18 mouse cellular contexts compared by ENCODE assay signal in genomic region chr6:55145285-55145684, GRCm38 (mm10). TPM values are rescaled to one million over a fixed set of nuclear protein-coding genes. Genes with fewer than 3 reads are reported as not detected.
DNase-seq lines count a peak whose midpoint lies in the region; ATAC-seq and TF ChIP-seq lines count a peak whose summit lies in the region.
"Had no signal": no experiment of that assay in that cellular context is flagged by ENCODE, and none has a peak within 500 bp of the region (broad histone marks: within the 10 kb centered on the region; RNA-seq: fewer than 3 reads in every experiment).

No protein-coding gene starts in this region.

- H3K9ac ChIP-seq in embryonic facial prominence, embryonic 14.5 days (ENCODE audit: low read depth, low read length): no peak overlapping the region
- no peak overlapping the region for H3K9ac ChIP-seq in kidney, embryonic 14.5 days (ENCODE audit: low read depth, low read length)
- H3K9ac ChIP-seq in intestine, postnatal 0 days (ENCODE audit: low read depth, low read length): no peak overlapping the region
- H3K9ac ChIP-seq: liver, embryonic 13.5 days; midbrain, embryonic 15.5 days had no signal

- H3K36me3 ChIP-seq in embryonic facial prominence, embryonic 14.5 days (ENCODE audit: control insufficient read depth, insufficient read depth, low read length): no peaks in the 10 kb centered on the region
- no peaks in the 10 kb centered on the region for H3K36me3 ChIP-seq in embryonic facial prominence, embryonic 10.5 days (replicated peaks)
- H3K36me3 ChIP-seq in kidney, embryonic 14.5 days (ENCODE audit: control insufficient read depth, insufficient read depth, low read length): no peaks in the 10 kb centered on the region
- no peaks in the 10 kb centered on the region for H3K36me3 ChIP-seq in kidney, adult 2 months (ENCODE audit: control insufficient read depth, insufficient read depth, low read length)
- H3K36me3 ChIP-seq in intestine, postnatal 0 days (ENCODE audit: control insufficient read depth, insufficient read depth): no peaks in the 10 kb centered on the region
- H3K36me3 ChIP-seq: limb, embryonic 10.5 days; liver, embryonic 13.5 days; midbrain, embryonic 15.5 days had no signal

- WGBS in embryonic facial prominence, embryonic 14.5 days: 75% methylated on average over 5 of the region's 5 CpGs
- WGBS in embryonic facial prominence, embryonic 10.5 days: 81% methylated on average over 5 of the region's 5 CpGs
- WGBS in kidney, embryonic 14.5 days: 48% methylated on average over 5 of the region's 5 CpGs
- WGBS in kidney, adult 2 months: 64% methylated on average over 5 of the region's 5 CpGs
- WGBS in intestine, postnatal 0 days: 74% methylated on average over 5 of the region's 5 CpGs

- H3K27ac ChIP-seq in embryonic facial prominence, embryonic 14.5 days (replicated peaks; ENCODE audit: low read depth, low read length): no peak overlapping the region
- H3K27ac ChIP-seq in embryonic facial prominence, embryonic 10.5 days (replicated peaks): no peak overlapping the region
- no peak overlapping the region for H3K27ac ChIP-seq in kidney, embryonic 14.5 days (ENCODE audit: low read depth, low read length)
- no peak overlapping the region for H3K27ac ChIP-seq in kidney, adult 2 months (ENCODE audit: insufficient read depth, low read depth, low read length)
- H3K27ac ChIP-seq in intestine, postnatal 0 days (ENCODE audit: low read depth, low read length): no peak overlapping the region
- H3K27ac ChIP-seq: limb, embryonic 10.5 days; liver, embryonic 13.5 days; macrophage; midbrain, embryonic 15.5 days; stomach, postnatal 0 days had no signal

- no peak overlapping the region for H3K4me3 ChIP-seq in embryonic facial prominence, embryonic 14.5 days (ENCODE audit: low read depth, low read length)
- no peak overlapping the region for H3K4me3 ChIP-seq in embryonic facial prominence, embryonic 10.5 days
- no peak overlapping the region for H3K4me3 ChIP-seq in kidney, embryonic 14.5 days (ENCODE audit: low read length)
- H3K4me3 ChIP-seq in kidney, adult 2 months (ENCODE audit: insufficient read depth, low read depth, low read length): no peak overlapping the region
- no peak overlapping the region for H3K4me3 ChIP-seq in intestine, postnatal 0 days (ENCODE audit: low read depth, low read length)
- H3K4me3 ChIP-seq: limb, embryonic 10.5 days; liver, embryonic 13.5 days; midbrain, embryonic 15.5 days had no signal

- H3K9me3 ChIP-seq in embryonic facial prominence, embryonic 14.5 days (ENCODE audit: control insufficient read depth, low read length): no peaks in the 10 kb centered on the region
- H3K9me3 ChIP-seq in embryonic facial prominence, embryonic 10.5 days: no peaks in the 10 kb centered on the region
- no peaks in the 10 kb centered on the region for H3K9me3 ChIP-seq in kidney, embryonic 14.5 days (ENCODE audit: control insufficient read depth, low read length)
- H3K9me3 ChIP-seq in intestine, postnatal 0 days (ENCODE audit: control insufficient read depth): no peaks in the 10 kb centered on the region
- H3K9me3 ChIP-seq: limb, embryonic 10.5 days; liver, embryonic 13.5 days; midbrain, embryonic 15.5 days had no signal

- H3K4me1 ChIP-seq in embryonic facial prominence, embryonic 14.5 days (ENCODE audit: control insufficient read depth, insufficient read depth, low read length): no peaks in the 10 kb centered on the region
- H3K4me1 ChIP-seq in embryonic facial prominence, embryonic 10.5 days: peaks cover 4% of the 10 kb centered on the region
- H3K4me1 ChIP-seq in kidney, embryonic 14.5 days (ENCODE audit: control insufficient read depth, insufficient read depth, low read length): no peaks in the 10 kb centered on the region
- H3K4me1 ChIP-seq in kidney, adult 2 months (ENCODE audit: control insufficient read depth, insufficient read depth, low read length): no peaks in the 10 kb centered on the region
- no peaks in the 10 kb centered on the region for H3K4me1 ChIP-seq in intestine, postnatal 0 days (replicated peaks; ENCODE audit: control insufficient read depth, insufficient read depth, low read length)
- H3K4me1 ChIP-seq: limb, embryonic 10.5 days; midbrain, embryonic 15.5 days had no signal

- no peak overlapping the region for H3K4me2 ChIP-seq in embryonic facial prominence, embryonic 14.5 days (ENCODE audit: low read depth, low read length)
- no peak overlapping the region for H3K4me2 ChIP-seq in kidney, embryonic 14.5 days (replicated peaks; ENCODE audit: low read depth, low read length)
- no peak overlapping the region for H3K4me2 ChIP-seq in intestine, postnatal 0 days (replicated peaks; ENCODE audit: low read depth)
- H3K4me2 ChIP-seq: liver, embryonic 13.5 days; midbrain, embryonic 15.5 days had no signal

- no peaks in the 10 kb centered on the region for H3K27me3 ChIP-seq in embryonic facial prominence, embryonic 14.5 days (replicated peaks; ENCODE audit: control insufficient read depth, insufficient read depth, low read length)
- 0 out of 2 replicates have a peak, but pooled peaks cover 5% of the 10 kb centered on the region for H3K27me3 ChIP-seq in embryonic facial prominence, embryonic 10.5 days (replicated peaks; ENCODE audit: low read depth, poor library complexity, severe bottlenecking)
- H3K27me3 ChIP-seq in kidney, embryonic 14.5 days (ENCODE audit: control insufficient read depth, insufficient read depth, low read length): no peaks in the 10 kb centered on the region
- H3K27me3 ChIP-seq in kidney, adult 2 months (replicated peaks; ENCODE audit: control insufficient read depth, insufficient read depth, low read length): no peaks in the 10 kb centered on the region
- H3K27me3 ChIP-seq in intestine, postnatal 0 days (replicated peaks; ENCODE audit: control insufficient read depth, insufficient read depth, low read length): no peaks in the 10 kb centered on the region
- H3K27me3 ChIP-seq: liver, embryonic 13.5 days; midbrain, embryonic 15.5 days had no signal

- peak; percentile 37 for DNase-seq in embryonic facial prominence, embryonic 14.5 days (ENCODE audit: low spot score)
- no peak for DNase-seq in embryonic facial prominence, embryonic 10.5 days (ENCODE audit: low spot score)
- peak; percentile 27 for DNase-seq in kidney, adult 18-20 months
- DNase-seq in kidney, adult 2 months: peak; percentile 63
- peak; percentile 41 for DNase-seq in mesoderm, embryonic 11.5 days (ENCODE audit: low read depth, low spot score)
- DNase-seq in frontal cortex, postnatal 14 days (ENCODE audit: low spot score in 2 of 2): no peak
- DNase-seq: adrenal gland, adult 8-10 months; cerebellum, postnatal 10 days; liver, embryonic 13.5 days; thymus, postnatal 25 days had no signal

- no peak for TF ChIP-seq POLR2A in kidney, adult 2 months (IDR thresholded peaks at IDR 0.05; ENCODE audit: low read depth, low read length)

- peak; percentile 47; the same call in 1 of the 2 replicates for ATAC-seq in embryonic facial prominence, embryonic 14.5 days (ENCODE audit: low read depth)
- ATAC-seq in kidney, embryonic 14.5 days (ENCODE audit: low FRiP score, low TSS enrichment): no peak
- ATAC-seq in intestine, postnatal 0 days: no peak
- ATAC-seq: midbrain, embryonic 15.5 days had no signal

- no peak for TF ChIP-seq CTCF in kidney, adult 2 months (conservative IDR thresholded peaks at IDR 0.05; ENCODE audit: insufficient read depth, insufficient read length, low read depth, low read length)
- no peak for TF ChIP-seq CTCF in intestine, postnatal 0 days (IDR thresholded peaks at IDR 0.05; ENCODE audit: low read depth)

RNA-seq across cellular contexts. Expression of gene Crhr2, which starts 12.5 kb away (rescaled TPM):
- polyA plus RNA-seq in embryonic facial prominence, embryonic 14.5 days (2014; fragmentation: Nextera tagmentation; extraction: Ambion mirVana): 0.51 and 0.84 TPM in 2 replicates
- 0.12 and 0.55 TPM in 2 replicates for polyA plus RNA-seq in embryonic facial prominence, embryonic 10.5 days (2016; fragmentation: Nextera tagmentation; extraction: Ambion mirVana)
- not detected in 2 replicates for polyA plus RNA-seq in kidney, embryonic 14.5 days (2014; fragmentation: Nextera tagmentation; extraction: Ambion mirVana)
- 0.98 and 1.5 TPM in 2 replicates for polyA plus RNA-seq in kidney, adult 2 months (2012; rRNA removed)
- 0.10 and 0.20 TPM in 2 replicates for polyA plus RNA-seq in intestine, postnatal 0 days (2015; fragmentation: Nextera tagmentation; extraction: Ambion mirVana)
- polyA plus RNA-seq: macrophage had no signal

RNA-seq across cellular contexts. Expression of gene Inmt, which starts 29.6 kb away (rescaled TPM):
- polyA plus RNA-seq in embryonic facial prominence, embryonic 14.5 days (2014; fragmentation: Nextera tagmentation; extraction: Ambion mirVana): 4.2 and 5.9 TPM in 2 replicates
- 3.8 and 4.7 TPM in 2 replicates for polyA plus RNA-seq in embryonic facial prominence, embryonic 10.5 days (2016; fragmentation: Nextera tagmentation; extraction: Ambion mirVana)
- 3.6 and 4.0 TPM in 2 replicates for polyA plus RNA-seq in kidney, embryonic 14.5 days (2014; fragmentation: Nextera tagmentation; extraction: Ambion mirVana)
- 27.0 and 30.3 TPM in 2 replicates for polyA plus RNA-seq in kidney, adult 2 months (2012; rRNA removed)
- polyA plus RNA-seq in intestine, postnatal 0 days (2015; fragmentation: Nextera tagmentation; extraction: Ambion mirVana): 0.10 TPM in 1 of 2 replicates, not detected in the other
- polyA plus RNA-seq: heart, embryonic 16.5 days; macrophage; midbrain, embryonic 15.5 days; neural tube, embryonic 11.5 days had no signal

RNA-seq across cellular contexts. Expression of gene Mindy4, which starts 57.9 kb away (rescaled TPM):
- 16.2 and 18.2 TPM in 2 replicates for polyA plus RNA-seq in embryonic facial prominence, embryonic 14.5 days (2014; fragmentation: Nextera tagmentation; extraction: Ambion mirVana)
- 18.7 and 24.0 TPM in 2 replicates for polyA plus RNA-seq in embryonic facial prominence, embryonic 10.5 days (2016; fragmentation: Nextera tagmentation; extraction: Ambion mirVana)
- 10.5 and 17.7 TPM in 2 replicates for polyA plus RNA-seq in kidney, embryonic 14.5 days (2014; fragmentation: Nextera tagmentation; extraction: Ambion mirVana)
- 14.3 and 14.6 TPM in 2 replicates for polyA plus RNA-seq in kidney, adult 2 months (2012; rRNA removed)
- 2.1 and 2.3 TPM in 2 replicates for polyA plus RNA-seq in intestine, postnatal 0 days (2015; fragmentation: Nextera tagmentation; extraction: Ambion mirVana)

Comparison
In these comparisons a context has a peak if more than half of its experiments do, and no peak if none do; other contexts are left out.
1. DNase-seq: peak in embryonic facial prominence, embryonic 14.5 days (single experiment), kidney, adult 18-20 months (single experiment), kidney, adult 2 months (single experiment) and mesoderm, embryonic 11.5 days (single experiment); none in embryonic facial prominence, embryonic 10.5 days (single experiment) and frontal cortex, postnatal 14 days (0 of 2).